Mouse (Mus musculus) liver, embryonic 14.5 days (tissue): ENCODE results near the gene Wdr46. TPM values are rescaled to one million over a fixed set of nuclear protein-coding genes. Genes with fewer than 3 reads are reported as not detected.
"Not testable (repeated sequence)": the region's sequence is repeated elsewhere in the genome, so short reads cannot be mapped to it uniquely, and the experiment has no call there.

Source experiments
- ATAC-seq: fragments of 200-750 bp; cut with Nextera tagmentation; 2 replicates; pipeline ENCODE4 v1.8.0; 2017; ENCODE audit warnings: moderate number of reproducible peaks, mild to moderate bottlenecking, moderate library complexity; ENCODE audit not compliant: insufficient read depth
- DNase-seq, 3 experiments: peaks; one replicate each; pipeline ENCODE4 v3.0.0-alpha.2; 2012 to 2013; ENCODE audit warnings: low read depth in 3 of 3, low spot score in 3 of 3
- H3K27ac ChIP-seq: fragments of 300-500 bp; sonication (generic); 2 replicates; pipeline ENCODE4 v1.5.1; 2014; ENCODE audit warnings: moderate library complexity, mild to moderate bottlenecking, control low read depth, inconsistent platforms
- H3K27me3 ChIP-seq: fragments of 300-500 bp; sonication (generic); 2 replicates; pipeline ENCODE4 v1.6.1; 2014; ENCODE audit warnings: mild to moderate bottlenecking, low read length, moderate library complexity; ENCODE audit not compliant: control insufficient read depth, insufficient read depth
- H3K36me3 ChIP-seq: fragments of 300-500 bp; sonication (generic); replicated peaks from 2 replicates; pipeline ENCODE4 v1.6.1; 2014; ENCODE audit warnings: low read depth; ENCODE audit not compliant: control insufficient read depth, insufficient read depth
- H3K4me1 ChIP-seq, 2 experiments: fragments of 200-500 bp in 1 of 2; fragments of 300-500 bp in 1 of 2; sonication (generic) in 1 of 2; replicated peaks; 2 replicates each; pipeline ENCODE4 v1.6.1; 2012 to 2014; ENCODE audit warnings: antibody characterized with exemption in 1 of 2, inconsistent platforms in 1 of 2, low read length in 1 of 2; ENCODE audit not compliant: control insufficient read depth in 2 of 2, insufficient read depth in 2 of 2
- H3K4me2 ChIP-seq: fragments of 300-500 bp; sonication (generic); 2 replicates; pipeline ENCODE4 v1.6.1; 2014; ENCODE audit warnings: low read depth, mild to moderate bottlenecking, control low read depth, moderate library complexity
- H3K4me3 ChIP-seq, 2 experiments: fragments of 200-500 bp in 1 of 2; fragments of 300-500 bp in 1 of 2; sonication (generic) in 1 of 2; 2 replicates each; pipeline ENCODE4 v1.5.1; 2012 to 2014; ENCODE audit warnings: low read depth in 2 of 2, low read length in 2 of 2, mild to moderate bottlenecking in 2 of 2, control low read depth in 1 of 2, inconsistent platforms in 1 of 2, moderate library complexity in 1 of 2; ENCODE audit not compliant: insufficient read depth in 1 of 2
- H3K9ac ChIP-seq: fragments of 300-500 bp; sonication (generic); replicated peaks from 2 replicates; pipeline ENCODE4 v1.6.1; 2014; ENCODE audit warnings: mild to moderate bottlenecking, control low read depth, moderate library complexity
- H3K9me3 ChIP-seq: fragments of 300-500 bp; sonication (generic); 2 replicates; pipeline ENCODE4 v1.6.1; 2016; ENCODE audit warnings: low read length, mixed read lengths; ENCODE audit not compliant: control insufficient read depth
- CTCF ChIP-seq: IDR thresholded peaks from 2 replicates; pipeline ENCODE4 v1.5.1; 2016; ENCODE audit warnings: antibody characterized with exemption, low read depth, control low read depth
- EP300 ChIP-seq: IDR thresholded peaks from 2 replicates; pipeline ENCODE4 v1.6.1; 2016; ENCODE audit warnings: antibody characterized with exemption, low read depth
- WGBS: fragments of 180-500 bp; shearing (Covaris S2); extraction: QIAGEN DNeasy Blood & Tissue Kit; methylation state at CpG from one replicate; pipeline ENCODE4 v1.1.7; 2014; ENCODE audit not compliant: insufficient replicate concordance; 5-methylcytosine and 5-hydroxymethylcytosine counted together
- polyA plus RNA-seq, 2 experiments: library from polyadenylated mRNA; depleted of rRNA in 1 of 2; stranded (reverse) in 1 of 2; unstranded in 1 of 2; fragments of >200 nt; fragmentation: Nextera tagmentation in 1 of 2; extraction: Ambion mirVana in 1 of 2; gene quantifications; 2 replicates each; pipeline versions ENCODE4 v1.2.1 to v1.2.3; 2012 to 2014

Gene Wdr46
- polyA plus RNA-seq, 2 experiments: 8.0 to 18.9 TPM

- Histone ChIP-seq H3K4me3 (no peak overlapping the region), H3K36me3 (no peaks in the 10 kb centered on the region), H3K4me2 (no peak overlapping the region), H3K9ac (no peak overlapping the region), H3K27ac (no peak overlapping the region), H3K9me3 (no peaks in the 10 kb centered on the region), H3K27me3 (no peaks in the 10 kb centered on the region), H3K4me1 (peaks cover 39 to 57% of the 10 kb centered on the region in 2 experiments)
- DNase-seq (no peak), ATAC-seq (no peak)
- TF ChIP-seq EP300 (no peak), CTCF (no peak)
- 78% methylated on average over 4 of the region's 4 CpGs for WGBS
Observed at GRCm38 (mm10) chr17:33901653-33902052, 38.8 kb upstream of the Wdr46 start.

GRCm38 (mm10) chr17:33902079-33902478 lies 38.4 kb upstream of the Wdr46 start:
- H3K4me2 ChIP-seq: peak overlapping the region; percentile 36; the same call in 1 of the 2 replicates
- H3K4me3 ChIP-seq: no peak overlapping the region
- no peaks in the 10 kb centered on the region for H3K27me3 ChIP-seq
- no peak overlapping the region for H3K27ac ChIP-seq
- H3K9ac ChIP-seq: no peak overlapping the region
- H3K4me1 ChIP-seq: peaks cover 39 to 57% of the 10 kb centered on the region in 2 experiments
- no peak for DNase-seq
- no peak for ATAC-seq
- H3K36me3 ChIP-seq: no peaks in the 10 kb centered on the region
- TF ChIP-seq EP300 (no peak), CTCF (no peak)
- no peaks in the 10 kb centered on the region for H3K9me3 ChIP-seq
- WGBS: 62% methylated on average over 4 of the region's 4 CpGs

- Histone ChIP-seq H3K4me2 (peak overlapping the region; percentile 36; the same call in 1 of the 2 replicates), H3K27ac (peak overlapping the region; percentile 60)
- ATAC-seq: no peak
Observed at GRCm38 (mm10) chr17:33902491-33902890, 38.0 kb upstream of the Wdr46 start.

GRCm38 (mm10) chr17:33903911-33904651 lies 36.4 kb upstream of the Wdr46 start:
- H3K4me1 ChIP-seq: peaks cover 36 to 48% of the 10 kb centered on the region in 2 experiments
- not testable (repeated sequence) for H3K27me3 ChIP-seq, H3K27ac ChIP-seq, H3K36me3 ChIP-seq, H3K4me3 ChIP-seq, H3K9me3 ChIP-seq, ATAC-seq, H3K4me2 ChIP-seq, H3K9ac ChIP-seq, DNase-seq
- WGBS: 63% methylated on average over 6 of the region's 6 CpGs

More at GRCm38 (mm10) chr17:33902491-33902890, 38.0 kb upstream of the Wdr46 start:
- WGBS: 17% methylated on average over 7 of the region's 7 CpGs
- peaks cover 38 to 54% of the 10 kb centered on the region in 2 experiments for H3K4me1 ChIP-seq
- H3K9me3 ChIP-seq: no peaks in the 10 kb centered on the region
- H3K9ac ChIP-seq: no peak overlapping the region
- no peak overlapping the region for H3K4me3 ChIP-seq
- H3K36me3 ChIP-seq: no peaks in the 10 kb centered on the region
- DNase-seq: no peak
- TF ChIP-seq CTCF (no peak), EP300 (no peak)
- no peaks in the 10 kb centered on the region for H3K27me3 ChIP-seq

- WGBS: 33% methylated on average over 3 of the region's 4 CpGs
- H3K4me3 ChIP-seq, H3K4me2 ChIP-seq, H3K27me3 ChIP-seq, H3K9ac ChIP-seq, H3K9me3 ChIP-seq, H3K36me3 ChIP-seq, ATAC-seq, H3K27ac ChIP-seq, DNase-seq: not testable (repeated sequence)
- H3K4me1 ChIP-seq: peaks cover 30 to 40% of the 10 kb centered on the region in 2 experiments
Observed at GRCm38 (mm10) chr17:33904835-33905234, 35.6 kb upstream of the Wdr46 start, which contains the start of gene Platr17. Gene Platr17 (plus strand): TSS chr17:33905135.
